Mouse (Mus musculus): ENCODE results near the gene Tmem150a.

Tmem150a gene

DNA sequence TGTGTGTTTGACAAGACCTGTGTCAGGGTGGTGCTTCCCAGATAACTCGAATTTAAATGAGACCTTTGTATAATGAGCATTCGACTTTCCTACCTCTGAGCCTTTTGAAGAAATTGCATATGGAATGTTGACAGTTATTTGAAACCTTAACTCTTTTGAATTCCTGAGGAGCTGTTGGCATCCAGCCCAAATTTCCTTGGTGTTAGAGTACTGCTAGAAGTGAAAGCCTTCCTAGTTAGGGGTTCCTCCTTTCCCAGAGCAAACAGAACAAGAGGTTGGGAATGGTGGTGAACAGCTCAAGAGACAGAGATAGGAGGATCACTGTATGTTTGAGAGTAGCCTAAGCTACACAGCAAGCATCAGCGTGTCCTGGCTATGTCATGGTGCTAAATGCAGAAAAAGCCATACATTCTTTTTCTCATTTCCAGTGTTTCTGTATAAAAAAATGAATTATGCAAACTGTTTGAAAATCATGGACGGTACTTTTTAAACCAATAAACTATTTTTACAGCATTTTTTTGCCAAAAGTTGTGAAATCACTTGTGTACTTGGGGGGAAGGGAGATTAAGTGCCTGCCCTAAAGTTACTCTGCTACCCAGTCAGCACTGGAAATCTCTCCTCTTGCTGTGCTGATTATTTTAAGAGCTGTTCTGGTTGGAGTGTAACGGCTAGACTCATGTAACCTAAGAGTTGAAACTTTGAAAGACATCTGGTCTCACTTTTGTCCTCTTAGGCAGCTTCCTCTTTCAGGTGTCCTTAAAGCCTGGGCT lies 2.4 kb upstream of the Tmem150a start:
- DNase-seq, result no peak

DNA sequence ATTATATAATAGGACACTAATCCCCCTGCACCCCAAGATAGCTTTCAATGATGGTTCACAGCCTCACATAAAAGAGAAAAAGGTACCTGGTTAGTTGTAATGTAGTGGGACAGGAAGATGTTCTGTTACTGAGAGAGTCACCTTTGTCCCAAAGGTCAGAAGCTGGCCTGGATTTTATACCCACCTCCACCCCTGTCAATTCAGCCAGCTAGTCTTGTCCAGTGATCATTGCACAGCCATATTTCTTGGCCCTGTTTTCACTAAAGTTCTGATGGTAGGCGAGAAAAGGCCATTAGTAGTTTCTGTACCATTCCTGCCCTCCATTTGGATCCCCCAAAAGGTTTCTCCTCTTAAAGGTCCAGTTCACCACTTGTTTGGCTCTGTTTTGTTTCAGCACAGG lies 1.2 kb upstream of the Tmem150a start:
- no peak for DNase-seq

DNA sequence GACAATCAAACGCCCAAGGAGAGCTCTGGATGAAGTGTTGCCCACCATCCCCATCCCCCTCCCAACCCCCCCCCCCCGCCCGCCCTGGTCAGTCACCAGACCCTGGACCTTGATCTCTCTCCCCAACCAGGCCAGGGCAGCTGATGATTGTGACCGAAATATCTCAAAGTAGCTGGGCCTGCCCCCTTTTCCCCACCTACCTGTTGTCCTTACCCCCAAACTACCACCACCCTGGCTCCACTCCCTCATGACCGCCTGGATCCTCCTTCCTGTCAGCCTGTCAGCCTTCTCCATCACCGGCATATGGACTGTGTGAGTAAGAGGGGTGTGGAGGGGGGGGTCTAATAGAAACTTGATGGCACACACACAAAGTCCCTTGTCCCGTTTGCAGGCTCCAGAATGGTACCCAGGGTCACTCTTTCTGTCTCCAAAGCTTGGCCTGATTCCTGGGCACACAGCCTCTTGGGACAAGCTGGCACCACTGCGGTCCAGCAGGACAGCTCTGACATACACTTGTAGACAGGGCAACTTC lies 820 bp downstream of the Tmem150a start:
- DNase-seq, result no peak

DNA sequence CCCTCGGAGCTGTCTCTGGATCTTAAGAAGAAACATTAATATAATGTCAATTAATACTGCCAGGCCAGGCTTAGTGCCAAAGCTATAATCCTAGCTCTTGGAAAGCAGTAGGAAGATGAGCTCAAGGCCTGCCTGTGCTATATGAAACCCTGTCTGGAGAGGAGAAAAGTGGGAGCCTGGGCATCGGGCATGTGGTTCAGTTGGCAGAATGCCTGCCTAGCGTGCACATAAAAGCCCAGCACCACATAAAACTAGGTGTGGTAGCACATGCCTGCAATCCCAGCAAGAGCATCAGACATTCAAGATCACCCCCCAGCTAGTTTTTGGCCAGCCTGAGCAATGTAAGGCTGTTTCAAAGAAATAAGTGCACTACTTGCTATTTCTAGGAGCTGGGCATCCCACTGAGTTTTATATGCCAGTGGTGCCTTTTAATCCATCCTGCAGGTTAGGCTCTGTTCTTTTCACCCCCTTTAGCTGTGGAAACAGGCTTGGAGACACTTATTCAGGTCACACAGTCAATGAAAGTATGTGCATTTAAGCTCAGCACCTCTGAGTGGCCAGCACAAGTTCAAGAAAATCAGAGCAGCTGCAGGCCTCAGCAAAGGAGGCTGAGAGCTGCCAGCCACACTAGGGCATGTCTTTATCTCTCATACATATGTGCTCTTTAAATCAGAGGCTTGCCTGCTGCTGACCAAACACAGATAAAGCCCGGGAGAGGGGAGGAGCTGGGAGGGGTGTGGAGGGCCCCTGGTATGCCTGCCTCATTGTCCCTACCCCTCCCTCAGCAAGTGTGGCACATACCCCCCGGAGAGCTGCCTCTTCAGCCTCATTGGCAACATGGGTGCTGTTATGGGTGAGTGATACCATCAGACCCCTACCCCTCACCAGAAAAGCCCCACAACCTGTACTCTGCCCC lies 2.2 kb downstream of the Tmem150a start:
- no peak for DNase-seq

DNA sequence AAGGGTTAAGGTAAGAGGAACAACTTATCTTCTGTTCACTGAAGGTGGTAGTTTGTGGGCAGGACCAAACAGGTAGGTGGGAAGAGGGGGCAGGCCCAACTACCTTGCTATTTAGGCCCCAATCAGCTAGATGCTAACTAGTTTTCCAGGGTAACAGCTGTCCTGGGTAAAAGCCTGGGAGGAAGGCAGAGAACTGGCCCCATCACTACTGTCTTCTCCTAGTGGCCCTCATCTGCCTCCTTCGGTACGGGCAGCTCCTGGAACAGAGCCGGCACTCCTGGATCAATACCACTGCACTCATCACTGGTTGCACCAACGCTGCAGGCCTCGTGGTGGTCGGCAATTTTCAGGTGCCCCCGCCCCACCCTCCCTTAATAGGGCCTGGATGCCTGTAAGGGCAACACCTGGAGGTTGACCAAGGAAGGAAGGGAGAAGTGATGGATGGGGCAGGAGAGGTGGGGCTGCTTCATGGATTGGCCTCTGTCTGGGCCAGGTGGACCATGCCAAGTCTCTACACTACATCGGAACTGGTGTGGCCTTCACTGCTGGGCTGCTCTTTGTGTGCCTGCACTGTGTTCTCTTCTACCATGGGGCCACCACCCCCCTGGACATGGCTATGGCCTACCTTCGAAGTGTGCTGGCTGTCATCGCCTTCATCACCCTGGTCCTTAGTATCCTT lies 3.0 kb downstream of the Tmem150a start:
- DNase-seq, result no peak

GRCm38 (mm10) chr6:72359343-72359742 lies 4.1 kb downstream of the Tmem150a start:
- DNase-seq, result no peak

DNA sequence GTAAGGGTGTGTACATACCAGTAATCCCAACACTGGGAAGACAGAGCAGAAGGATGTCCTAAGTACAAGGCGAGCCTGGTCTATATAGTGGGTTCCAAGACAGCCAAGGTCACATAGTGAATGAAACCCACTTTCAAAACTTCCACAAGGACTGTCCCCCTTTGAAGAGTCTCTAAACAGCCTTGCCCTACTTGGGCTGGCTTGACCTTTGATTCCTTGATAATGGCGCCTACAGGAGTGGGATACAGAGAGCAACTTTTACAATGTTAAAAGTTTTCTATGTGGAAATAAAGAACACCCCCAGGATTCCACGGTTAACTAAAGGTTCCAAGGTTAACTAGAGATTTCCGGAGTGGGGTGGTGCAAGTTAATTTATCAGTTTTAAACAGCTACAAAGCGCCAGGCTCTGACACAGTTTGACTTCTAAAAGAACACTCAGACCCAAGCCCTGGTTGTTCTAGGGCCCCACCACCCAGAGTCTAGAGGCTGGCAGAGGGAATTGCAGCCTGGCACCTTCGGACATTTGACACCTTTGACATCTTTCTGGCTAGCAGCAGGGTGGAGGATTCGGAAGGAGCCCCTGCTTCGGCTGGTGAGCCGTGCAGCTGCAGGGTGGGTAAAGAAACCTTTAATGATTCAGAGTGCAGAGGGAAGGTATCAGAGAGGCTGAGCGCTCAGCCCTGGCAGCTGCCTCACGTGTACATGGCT lies 4.8 kb downstream of the Tmem150a start:
- DNase-seq, result no peak

GRCm38 (mm10) chr6:72360599-72360935 lies 5.3 kb downstream of the Tmem150a start:
- DNase-seq, result no peak

GRCm38 (mm10) chr6:72361121-72361551 lies 5.9 kb downstream of the Tmem150a start:
- no peak for DNase-seq

DNA sequence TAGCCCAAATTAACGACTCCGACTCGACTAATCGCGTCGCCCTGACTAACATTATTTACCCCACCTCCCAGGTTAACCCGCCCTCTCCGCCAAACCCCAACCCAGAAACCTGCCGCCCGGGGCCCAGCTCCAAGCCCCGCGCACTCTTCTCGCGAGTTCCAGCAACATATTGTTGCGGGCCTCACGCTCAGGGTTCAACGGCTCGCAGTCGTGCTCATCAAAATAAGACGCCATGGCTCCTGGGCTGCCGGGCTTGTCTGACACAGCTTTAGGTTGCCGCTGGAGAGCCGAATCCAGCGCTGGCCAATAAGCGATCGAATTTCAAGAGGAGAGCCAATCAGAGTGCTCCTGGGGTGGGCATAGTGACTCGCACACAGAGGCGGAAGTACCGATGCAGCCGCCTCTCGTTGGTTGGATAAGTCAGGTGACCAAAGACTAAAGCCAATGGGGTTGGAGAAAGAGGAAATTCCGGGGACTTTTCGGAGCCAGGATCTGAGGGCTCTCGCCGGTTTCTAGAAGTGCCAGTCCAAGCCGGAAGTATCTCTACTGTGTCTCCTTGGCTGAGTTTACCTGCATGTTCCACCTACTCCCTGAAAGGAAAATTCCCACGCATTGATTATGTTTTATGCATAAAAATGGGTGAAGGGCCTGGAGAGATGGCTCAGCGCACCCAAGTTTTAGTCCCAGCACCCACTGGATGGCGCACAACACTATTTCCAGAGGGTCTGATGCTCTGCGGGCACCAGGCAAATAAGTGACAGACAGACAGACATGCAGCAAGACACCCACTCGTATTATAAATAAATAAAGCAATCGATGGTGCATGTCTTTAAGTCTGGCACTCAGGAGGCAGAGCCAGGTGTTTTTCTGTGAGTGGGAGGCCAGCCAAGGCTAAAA lies 7.1 kb downstream of the Tmem150a start:
- DNase-seq, result peak; percentile 97

DNA sequence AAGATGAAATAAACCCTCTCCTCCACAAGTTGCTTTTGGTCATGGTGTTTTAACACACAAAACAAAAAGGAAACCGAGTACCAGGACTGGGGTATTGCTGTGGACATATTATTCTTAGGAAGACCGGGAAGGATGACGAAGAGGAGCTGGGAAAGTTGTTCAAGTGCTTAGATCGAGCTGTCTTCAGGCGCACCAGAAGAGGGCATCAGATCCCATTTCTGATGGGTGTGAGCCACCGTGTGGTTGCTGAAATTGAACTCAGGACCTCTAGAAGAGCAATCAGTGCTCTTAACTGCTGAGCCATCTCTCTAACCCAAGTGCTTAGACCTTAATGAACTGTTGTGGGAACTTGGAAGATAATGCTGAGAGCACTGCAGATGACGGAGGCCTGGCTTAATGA lies 8.8 kb downstream of the Tmem150a start:
- no peak for DNase-seq

DNA sequence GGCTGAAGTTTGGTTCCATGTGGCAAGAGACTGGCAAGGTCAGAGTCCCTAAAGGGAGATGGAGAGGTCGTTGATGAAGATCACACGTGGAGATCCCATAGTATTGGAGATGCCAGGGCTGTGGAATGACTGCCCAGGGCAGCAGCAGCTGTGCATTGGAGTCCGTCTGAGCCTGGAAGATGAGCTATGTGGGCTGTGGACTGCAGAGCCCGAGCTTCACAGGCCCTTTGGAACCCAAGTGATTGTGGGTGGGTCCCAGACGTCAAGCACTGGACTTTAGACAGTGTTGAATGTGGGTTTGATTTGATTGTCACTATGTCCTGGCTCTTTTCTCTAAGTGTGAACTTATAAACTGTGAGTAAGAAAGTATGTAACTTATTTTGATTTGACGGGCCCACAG lies 9.7 kb downstream of the Tmem150a start:
- DNase-seq, result no peak

- no peak for DNase-seq
These were observed 11.1 kb downstream of the Tmem150a start for GRCm38 (mm10) chr6:72366304-72366703.

- DNase-seq, result no peak
These were observed 11.7 kb downstream of the Tmem150a start, which contains the start of gene Rnf181 for GRCm38 (mm10) chr6:72366844-72367443. Rnf181 (minus strand) TSS chr6:72366956.

- no peak for DNase-seq
These were observed 12.3 kb downstream of the Tmem150a start for GRCm38 (mm10) chr6:72367460-72367974.

DNA sequence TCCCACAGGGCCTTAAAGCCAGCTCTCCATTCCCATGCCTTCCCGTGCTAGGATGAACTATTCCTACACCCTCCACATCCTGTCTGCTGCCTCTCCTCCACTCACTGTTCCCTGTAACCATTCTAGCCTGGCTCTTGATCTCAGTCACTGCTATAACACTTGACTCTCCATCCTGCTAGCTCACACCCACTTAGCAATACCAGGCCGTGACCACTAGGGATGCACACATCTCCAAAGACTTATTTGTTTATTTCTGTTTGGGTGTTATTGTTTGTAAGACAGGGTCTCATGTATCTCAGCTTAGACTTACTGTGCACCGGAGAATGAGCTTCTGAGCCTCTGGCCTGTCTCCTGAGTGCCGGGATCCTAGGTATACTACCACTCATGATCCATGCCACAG lies 14.3 kb downstream of the Tmem150a start:
- no peak for DNase-seq

GRCm38 (mm10) chr6:72370091-72370490 lies 14.8 kb downstream of the Tmem150a start:
- DNase-seq, result no peak

GRCm38 (mm10) chr6:72371147-72371546 lies 15.9 kb downstream of the Tmem150a start:
- no peak for DNase-seq

DNA sequence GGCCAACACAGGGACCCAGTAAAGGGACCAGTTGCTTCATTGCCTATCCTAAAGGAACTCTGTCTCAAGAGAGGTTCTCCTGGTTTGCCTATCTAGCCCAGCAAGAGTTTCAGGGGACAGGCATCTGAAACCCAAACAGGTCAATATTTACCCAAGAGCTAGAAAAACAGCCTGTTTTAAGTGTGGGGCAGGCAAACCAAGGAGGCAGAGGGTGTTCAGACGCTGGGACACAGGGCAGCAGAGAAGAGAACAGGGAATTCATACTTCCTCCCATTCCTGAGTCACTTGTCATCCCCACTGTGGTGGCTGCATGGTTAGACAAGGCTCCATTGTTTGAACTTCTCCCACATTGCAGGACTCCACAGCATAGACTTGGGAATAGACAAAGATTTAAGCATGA lies 16.3 kb downstream of the Tmem150a start:
- no peak for DNase-seq

GRCm38 (mm10) chr6:72373184-72373583 lies 17.9 kb downstream of the Tmem150a start:
- no peak for DNase-seq

GRCm38 (mm10) chr6:72374206-72374605 lies 19.0 kb downstream of the Tmem150a start:
- no peak for DNase-seq
